Mouse (Mus musculus) left cerebral cortex, postnatal 36 days (tissue): ENCODE results near the gene Topbp1. TPM values are rescaled to one million over a fixed set of nuclear protein-coding genes. Genes with fewer than 3 reads are reported as not detected.

ENCODE experiments used
- DNase-seq, 2 experiments: peaks; one replicate each; pipeline ENCODE4 v3.0.0; 2021 to 2022; ENCODE audit warnings: low spot score in 2 of 2, mixed read lengths in 1 of 2
- intact Hi-C: fragments of 180-260 bp; cut with DNase I; formaldehyde crosslinking; loops from one replicate; pipeline ENCODE4 v1.15.1; 2025
- total RNA-seq, 2 experiments: library from RNA; stranded (reverse); gene quantifications; 2 replicates each; pipeline ENCODE4 v1.2.3; 2021

Topbp1 gene
- total RNA-seq: 10 to 100 TPM; 16.6 to 24.5 TPM

DNA sequence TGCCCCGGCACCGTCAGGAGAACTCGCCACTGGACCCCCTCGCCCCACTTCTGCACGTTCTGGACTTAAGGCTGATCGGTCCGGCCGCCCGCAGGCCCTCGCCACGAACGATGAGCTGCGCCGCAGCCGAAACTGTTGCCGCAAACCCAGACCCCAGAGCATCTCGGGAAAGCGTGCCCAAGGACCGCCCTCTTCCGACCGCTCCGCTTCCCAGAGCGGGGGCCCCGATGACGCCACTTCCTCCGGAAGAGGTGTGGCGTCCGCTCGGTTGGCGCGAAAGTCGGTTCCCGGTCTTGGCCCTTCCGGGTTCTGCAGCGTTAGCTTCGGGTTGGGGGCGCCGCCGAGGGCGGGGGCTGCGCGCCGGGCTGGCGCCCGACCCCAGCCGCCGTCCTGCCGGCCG is at the start of gene Topbp1, which contains the start of gene 1300017J02Rik:
TSS of gene Topbp1 (plus strand) at position 289 of the 400 bp plus-strand sequence.
TSS of gene 1300017J02Rik (minus strand) at position 156 of the 400 bp plus-strand sequence.
- peak; percentile 89 to 92 for DNase-seq
- intact Hi-C loops: loop anchor here (5.0 to 10.0 kb wide), 3 partner anchors 78 to 670 kb away; no protein-coding TSS in a partner anchor

DNA sequence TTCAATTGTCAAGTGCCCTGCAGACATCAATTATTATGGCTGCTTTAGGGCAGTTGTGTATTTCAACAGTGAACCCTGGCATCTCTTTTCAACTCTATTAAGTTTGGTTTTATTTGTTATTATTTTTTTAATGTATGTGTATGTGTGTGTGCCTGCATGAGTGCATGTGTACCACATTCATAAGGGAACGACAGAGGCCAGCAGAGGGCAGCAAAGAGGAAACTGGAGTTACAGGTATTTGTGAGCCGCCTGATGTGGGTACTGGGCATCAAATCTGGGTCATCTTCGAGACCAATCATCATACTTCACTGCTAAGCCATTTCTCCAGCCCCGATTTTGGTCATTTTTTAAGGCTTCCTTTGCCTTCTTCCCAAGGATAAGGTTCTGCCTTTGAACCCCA is 39.2 kb upstream of the Topbp1 start:
- no peak for DNase-seq
- intact Hi-C loops: no loop called here

GRCm38 (mm10) chr9:103271104-103271503 is 33.9 kb upstream of the Topbp1 start:
- intact Hi-C loops: no loop called here
- DNase-seq: no peak

- intact Hi-C loops: no loop called here
Observed at GRCm38 (mm10) chr9:103274819-103275218, 30.2 kb upstream of the Topbp1 start.

GRCm38 (mm10) chr9:103275676-103276075 is 29.3 kb upstream of the Topbp1 start:
- intact Hi-C loops: no loop called here
- no peak for DNase-seq

More at GRCm38 (mm10) chr9:103274819-103275218, 30.2 kb upstream of the Topbp1 start:
- DNase-seq: no peak

DNA sequence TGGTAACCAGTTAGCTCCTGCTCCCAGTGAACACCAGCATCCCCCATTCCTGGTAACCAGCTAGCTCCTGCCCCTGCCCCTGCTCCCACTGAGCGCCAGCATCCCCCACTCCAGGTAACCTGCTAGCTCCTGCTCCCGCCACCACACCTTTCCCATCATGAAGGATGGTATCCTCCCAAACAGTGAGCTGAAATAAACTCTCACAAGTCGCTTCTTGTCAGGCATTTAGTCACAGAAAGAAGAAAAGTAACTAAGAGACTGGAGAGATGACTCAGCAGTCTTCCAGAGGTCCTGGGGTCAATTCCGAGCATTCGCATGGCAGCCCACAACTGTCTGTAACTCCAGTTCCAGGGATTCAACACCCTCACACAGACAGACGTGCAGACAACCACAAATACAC is 28.1 kb upstream of the Topbp1 start:
- intact Hi-C loops: no loop called here
- DNase-seq: no peak

- intact Hi-C loops: no loop called here
- DNase-seq: no peak
Observed at GRCm38 (mm10) chr9:103286396-103286795, 18.6 kb upstream of the Topbp1 start.

DNA sequence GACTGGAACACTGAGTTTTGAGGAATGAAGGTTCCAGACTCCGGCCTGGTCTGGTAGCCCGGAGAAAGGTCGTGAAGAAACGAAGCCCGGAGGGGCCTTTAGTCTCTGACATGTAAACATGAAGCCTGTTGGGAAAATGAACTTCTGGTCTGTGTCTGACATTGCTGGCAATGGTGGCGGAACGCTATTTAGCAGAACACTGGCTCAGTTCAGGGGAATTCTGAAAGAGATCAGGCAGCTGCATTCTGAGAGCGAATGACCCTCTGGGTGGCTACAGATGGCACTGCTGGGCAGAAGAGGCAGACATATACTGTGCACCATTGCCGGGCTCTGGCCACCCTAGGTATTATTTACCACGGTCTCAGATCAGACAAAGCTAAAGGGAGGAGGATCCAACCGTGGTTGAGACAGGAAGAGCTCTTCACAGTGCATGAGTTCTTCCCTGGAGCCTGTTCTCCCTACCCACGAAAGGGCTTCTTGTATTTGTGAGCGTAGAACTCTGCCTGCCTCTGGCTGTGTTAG is 18.1 kb upstream of the Topbp1 start:
- intact Hi-C loops: no loop called here
- DNase-seq: no peak

- DNase-seq: no peak
- intact Hi-C loops: no loop called here
Observed at GRCm38 (mm10) chr9:103287840-103288488, 17.1 kb upstream of the Topbp1 start.

DNA sequence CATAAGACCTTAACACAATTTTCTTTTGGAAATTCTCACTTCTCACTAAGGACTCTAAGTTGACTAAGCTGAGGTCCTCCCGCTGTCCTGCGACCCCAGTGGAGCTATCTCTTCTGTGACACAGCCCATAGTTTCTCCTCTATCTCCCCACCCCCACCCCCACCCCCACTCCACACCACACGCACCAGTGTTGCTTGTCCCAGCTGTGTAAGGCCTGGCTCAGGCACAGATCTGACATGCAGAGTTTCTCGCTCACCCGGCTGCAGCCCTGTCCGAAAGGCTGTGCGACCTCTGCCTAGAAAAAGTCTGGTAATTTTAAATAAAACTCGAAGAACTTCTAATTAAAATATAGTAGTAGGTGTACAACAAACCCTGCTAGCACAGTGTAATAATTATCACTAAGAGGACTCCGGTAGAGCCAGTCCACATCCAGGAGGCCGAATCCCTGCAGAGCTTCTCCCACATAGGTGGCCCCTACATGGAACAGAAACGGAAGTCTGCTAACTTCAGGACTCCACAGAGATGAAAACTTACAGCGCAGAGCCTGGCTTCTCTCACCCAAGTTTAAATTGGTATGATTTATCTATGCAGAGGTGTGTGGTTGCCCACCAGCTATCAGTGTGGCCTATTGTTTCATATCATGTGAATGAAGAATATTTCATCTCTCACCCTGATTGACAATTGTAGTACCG is 16.4 kb upstream of the Topbp1 start:
- no peak for DNase-seq
- intact Hi-C loops: no loop called here

- intact Hi-C loops: no loop called here
- DNase-seq: no peak
Observed at GRCm38 (mm10) chr9:103294507-103294906, 10.5 kb upstream of the Topbp1 start.

GRCm38 (mm10) chr9:103301086-103301485 is 3.9 kb upstream of the Topbp1 start:
- DNase-seq: no peak
- intact Hi-C loops: loop anchor here (5.0 to 10.0 kb wide), 3 partner anchors 74 to 666 kb away; no protein-coding TSS in a partner anchor

GRCm38 (mm10) chr9:103302239-103302638 is 2.8 kb upstream of the Topbp1 start:
- intact Hi-C loops: loop anchor here (2.0 to 10.0 kb wide), 4 partner anchors 75 to 667 kb away; no protein-coding TSS in a partner anchor
- no peak for DNase-seq

GRCm38 (mm10) chr9:103302666-103303065 is 2.3 kb upstream of the Topbp1 start:
- peak; percentile 44 to 57 for DNase-seq
- intact Hi-C loops: loop anchor here (2.0 to 10.0 kb wide), 4 partner anchors 75 to 668 kb away; no protein-coding TSS in a partner anchor

GRCm38 (mm10) chr9:103305332-103306041 is 472 bp downstream of the Topbp1 start:
- DNase-seq: no peak
- intact Hi-C loops: loop anchor here (10.0 kb wide), 1 partner anchor 671 kb away; no protein-coding TSS in a partner anchor

- intact Hi-C loops: loop anchor here (10.0 kb wide), 1 partner anchor 675 kb away; no protein-coding TSS in a partner anchor
- DNase-seq: no peak
Observed at GRCm38 (mm10) chr9:103309832-103310231, 4.8 kb downstream of the Topbp1 start.

DNA sequence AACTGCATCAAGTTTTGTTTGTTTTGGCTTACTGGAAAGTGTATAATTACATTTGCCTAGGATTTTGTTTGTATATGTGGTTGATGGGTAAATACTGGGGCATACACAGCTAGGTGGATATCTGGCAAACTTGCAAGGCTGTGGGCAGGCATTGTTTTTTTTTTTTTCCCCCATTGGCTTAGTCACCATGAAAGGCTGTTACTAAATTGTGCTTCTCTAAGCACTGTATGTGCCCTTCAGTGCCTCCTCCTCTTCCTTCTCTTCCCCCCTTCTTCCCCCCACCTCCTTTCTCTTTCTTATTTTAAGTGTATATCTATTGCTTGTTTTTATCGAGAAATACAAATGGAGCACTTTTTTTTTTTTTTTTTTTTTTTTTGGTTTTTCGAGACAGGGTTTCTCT is 19.7 kb downstream of the Topbp1 start:
- intact Hi-C loops: no loop called here
- DNase-seq: no peak

DNA sequence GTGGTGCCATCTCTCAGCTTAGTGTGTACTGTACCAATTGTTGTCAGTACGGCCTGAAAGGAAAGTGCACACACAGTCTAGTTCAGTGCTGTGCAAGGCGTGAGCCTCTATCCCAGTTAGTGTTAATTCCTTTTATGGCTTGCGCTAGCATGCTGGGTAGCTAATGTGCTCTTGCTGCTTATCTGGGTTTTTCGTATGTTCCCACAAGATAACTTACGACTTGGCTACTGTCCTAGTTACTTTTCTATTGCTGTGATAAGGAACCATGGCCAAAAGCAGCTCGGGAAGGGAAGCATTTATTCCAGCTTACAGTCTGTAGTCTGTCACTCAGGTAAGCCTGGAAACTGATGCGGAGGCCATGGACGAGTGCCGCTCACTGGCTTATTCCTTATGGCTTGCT is 21.4 kb downstream of the Topbp1 start:
- intact Hi-C loops: no loop called here
- DNase-seq: no peak

- intact Hi-C loops: no loop called here
- no peak for DNase-seq
Observed at GRCm38 (mm10) chr9:103332663-103333062, 27.6 kb downstream of the Topbp1 start.

GRCm38 (mm10) chr9:103336912-103337311 is 31.9 kb downstream of the Topbp1 start:
- intact Hi-C loops: no loop called here
- no peak for DNase-seq
